10 mouse cellular contexts compared by ENCODE assay signal in the genomic region with DNA sequence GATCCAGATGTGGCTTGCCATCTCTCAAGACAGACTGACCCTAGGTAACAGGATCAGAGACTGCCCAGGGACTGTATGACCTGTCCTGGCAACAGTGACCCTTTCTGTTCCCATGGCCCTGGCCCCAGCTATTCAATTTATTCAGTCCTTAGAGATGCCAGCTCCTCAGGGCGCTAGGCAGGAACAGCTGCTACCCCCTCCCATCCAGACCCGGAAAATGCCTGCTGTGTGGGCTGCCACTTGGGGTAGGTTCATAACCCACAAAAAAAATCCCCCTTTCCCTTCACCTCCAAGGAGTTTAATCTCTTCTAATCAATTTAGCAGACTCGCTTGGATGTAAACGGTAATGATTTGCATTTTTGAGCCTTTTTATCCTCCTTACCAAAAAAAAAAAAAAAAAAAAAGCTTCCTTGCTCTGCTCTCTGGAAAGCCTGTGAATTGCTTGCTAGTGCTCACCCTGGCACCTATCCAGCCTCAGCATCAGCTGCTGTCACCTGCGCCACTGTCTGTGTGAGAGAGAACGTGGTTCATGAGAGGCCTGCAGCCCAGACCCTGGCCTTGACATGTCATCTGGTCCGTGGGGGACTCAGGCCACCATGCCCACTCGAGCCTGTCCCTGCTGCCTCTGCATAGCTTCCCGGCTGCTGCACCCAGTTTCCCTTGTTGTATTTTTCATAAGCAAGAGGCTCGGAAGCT. TPM values are rescaled to one million over a fixed set of nuclear protein-coding genes. Genes with fewer than 3 reads are reported as not detected.
DNase-seq lines count a peak whose midpoint lies in the region; ATAC-seq and TF ChIP-seq lines count a peak whose summit lies in the region.
"Had no signal": no experiment of that assay in that cellular context is flagged by ENCODE, and none has a peak within 500 bp of the region (broad histone marks: within the 10 kb centered on the region; RNA-seq: fewer than 3 reads in every experiment).

No protein-coding gene starts in this region.

- peak; percentile 42; the same call in 1 of the 2 replicates for ATAC-seq in forebrain, postnatal 0 days
- ATAC-seq in midbrain, embryonic 16.5 days, result peak; percentile 16

- peak; percentile 60 to 63 for DNase-seq in cerebellum, adult 18-20 months
- no peak for DNase-seq in cerebellum, postnatal 4 days (ENCODE audit: low spot score in 2 of 2)
- peak in 1 of 2 experiments; percentile 57 for DNase-seq in left cerebral cortex, adult 2 months (ENCODE audit: extremely low spot score in 1 of 2, low spot score in 2 of 2)
- no peak for DNase-seq in left cerebral cortex, postnatal 10 days (ENCODE audit: extremely low spot score in 1 of 2, low spot score in 2 of 2)
- DNase-seq in forebrain, postnatal 0 days, result peak; percentile 72
- no peak for DNase-seq in spleen, postnatal 10 days (ENCODE audit: low spot score in 2 of 2)
- DNase-seq in embryo, embryonic 10 days (ENCODE audit: low spot score), result no peak
- DNase-seq: gastrocnemius, postnatal 14 days had no signal

- no peak overlapping the region for H3K4me2 ChIP-seq in forebrain, postnatal 0 days (ENCODE audit: low read depth)
- H3K4me2 ChIP-seq in midbrain, embryonic 16.5 days (ENCODE audit: low read length), result no peak overlapping the region

- no peaks in the 10 kb centered on the region for H3K36me3 ChIP-seq in forebrain, postnatal 0 days (ENCODE audit: insufficient read depth)
- no peaks in the 10 kb centered on the region; the same call in 1 of the 2 replicates for H3K36me3 ChIP-seq in midbrain, embryonic 16.5 days (ENCODE audit: control insufficient read depth, insufficient read depth, low read length)

- H3K4me1 ChIP-seq in forebrain, postnatal 0 days (ENCODE audit: insufficient read depth), result peaks cover 31% of the 10 kb centered on the region
- peaks cover 46% of the 10 kb centered on the region for H3K4me1 ChIP-seq in midbrain, embryonic 16.5 days (ENCODE audit: control insufficient read depth, insufficient read depth, low read length)

- 6% methylated on average over 10 of the region's 10 CpGs for WGBS in forebrain, postnatal 0 days
- WGBS in midbrain, embryonic 16.5 days, result 10% methylated on average over 10 of the region's 10 CpGs

- H3K4me3 ChIP-seq in left cerebral cortex, adult 2 months, result no peak overlapping the region
- no peak overlapping the region for H3K4me3 ChIP-seq in forebrain, postnatal 0 days (ENCODE audit: low read depth, low read length)
- H3K4me3 ChIP-seq in midbrain, embryonic 16.5 days (ENCODE audit: low read depth, low read length), result no peak overlapping the region

- no peaks in the 10 kb centered on the region for H3K9me3 ChIP-seq in forebrain, postnatal 0 days (ENCODE audit: low read length)
- no peaks in the 10 kb centered on the region for H3K9me3 ChIP-seq in midbrain, embryonic 16.5 days (replicated peaks; ENCODE audit: control insufficient read depth, low read length, poor library complexity, severe bottlenecking)

- H3K27me3 ChIP-seq in forebrain, postnatal 0 days (ENCODE audit: insufficient read depth, low read length), result no peaks in the 10 kb centered on the region
- no peaks in the 10 kb centered on the region for H3K27me3 ChIP-seq in midbrain, embryonic 16.5 days (ENCODE audit: control insufficient read depth, insufficient read depth, low read depth, low read length)

- H3K9ac ChIP-seq in forebrain, postnatal 0 days, result 0 out of 2 replicates have a peak overlapping the region, but pooled peaks have one; percentile 6
- peak overlapping the region; percentile 27; the same call in 1 of the 2 replicates for H3K9ac ChIP-seq in midbrain, embryonic 16.5 days (ENCODE audit: low read depth, low read length)

- TF ChIP-seq CTCF in left cerebral cortex, adult 2 months (IDR thresholded peaks at IDR 0.05), result no peak
- no peak for TF ChIP-seq CTCF in forebrain, postnatal 0 days (IDR thresholded peaks at IDR 0.05; ENCODE audit: low read depth)

- intact Hi-C loops in left cerebral cortex, adult 2 months (cut with DNase I), result no loop called here
- intact Hi-C loops in left cerebral cortex, postnatal 10 days (cut with DNase I), result no loop called here

- peak overlapping the region; percentile 52 for H3K27ac ChIP-seq in left cerebral cortex, adult 2 months
- H3K27ac ChIP-seq in forebrain, postnatal 0 days (ENCODE audit: low read depth, low read length), result peak overlapping the region; percentile 74
- peak overlapping the region; percentile 74 for H3K27ac ChIP-seq in midbrain, embryonic 16.5 days (ENCODE audit: low read length)
- H3K27ac ChIP-seq: macrophage had no signal

RNA-seq across cellular contexts. Expression of a gene that starts 15.0 kb away (rescaled TPM):
- 10 to 100 TPM; 41.4 to 43.0 TPM for total RNA-seq in left cerebral cortex, adult 2 months (2021)
- 10 to 100 TPM; 23.0 to 26.0 TPM for total RNA-seq in left cerebral cortex, postnatal 10 days (2021)
- 8.1 and 8.8 TPM in 2 replicates for total RNA-seq in forebrain, postnatal 0 days (2014; rRNA removed)
- 6.7 and 11.3 TPM in 2 replicates for polyA plus RNA-seq in forebrain, postnatal 0 days (2015; fragmentation: Nextera tagmentation; extraction: Ambion mirVana)
- polyA plus RNA-seq in midbrain, embryonic 16.5 days (2015; fragmentation: Nextera tagmentation; extraction: Ambion mirVana), result 11.6 and 12.0 TPM in 2 replicates
- polyA plus RNA-seq: macrophage had no signal

RNA-seq across cellular contexts. Expression of a gene that starts 33.9 kb away (rescaled TPM):
- 10 to 100 TPM; 13.3 to 15.7 TPM for total RNA-seq in left cerebral cortex, adult 2 months (2021)
- total RNA-seq in left cerebral cortex, postnatal 10 days (2021), result 1 to 10 TPM; 8.0 to 8.9 TPM
- 8.1 and 9.4 TPM in 2 replicates for total RNA-seq in forebrain, postnatal 0 days (2014; rRNA removed)
- polyA plus RNA-seq in forebrain, postnatal 0 days (2015; fragmentation: Nextera tagmentation; extraction: Ambion mirVana), result 8.0 and 8.5 TPM in 2 replicates
- polyA plus RNA-seq in midbrain, embryonic 16.5 days (2015; fragmentation: Nextera tagmentation; extraction: Ambion mirVana), result 4.4 and 5.9 TPM in 2 replicates

RNA-seq across cellular contexts. Expression of a gene that starts 50.8 kb away (rescaled TPM):
- total RNA-seq in left cerebral cortex, adult 2 months (2021), result 100 to 1,000 TPM; 198 to 205 TPM
- total RNA-seq in left cerebral cortex, postnatal 10 days (2021), result 100 to 1,000 TPM; 136 TPM
- total RNA-seq in forebrain, postnatal 0 days (2014; rRNA removed), result 124 and 133 TPM in 2 replicates
- polyA plus RNA-seq in forebrain, postnatal 0 days (2015; fragmentation: Nextera tagmentation; extraction: Ambion mirVana), result 146 and 156 TPM in 2 replicates
- 204 and 211 TPM in 2 replicates for polyA plus RNA-seq in midbrain, embryonic 16.5 days (2015; fragmentation: Nextera tagmentation; extraction: Ambion mirVana)

Comparison
In these comparisons a context has a peak if more than half of its experiments do, and no peak if none do; other contexts are left out.
1. DNase-seq: peak in cerebellum, adult 18-20 months (2 of 2) and forebrain, postnatal 0 days (single experiment); none in cerebellum, postnatal 4 days (0 of 2), left cerebral cortex, postnatal 10 days (0 of 2), spleen, postnatal 10 days (0 of 2) and embryo, embryonic 10 days (single experiment).
2. Peak in every context shown above with its lines, with median percentiles within 50 percentile points of each other: H3K27ac ChIP-seq.